Mouse (Mus musculus) frontal cortex, postnatal 10 days (tissue): ENCODE data around the gene Itk.
A peak's percentile ranks its signal among the peaks of the same experiment; 100 is the strongest.

ENCODE experiments used
- DNase-seq, 2 experiments: peaks; one replicate each; pipeline ENCODE4 v3.0.0; 2022; ENCODE audit warnings: low spot score in 2 of 2, mixed read lengths in 1 of 2

Gene Itk

GRCm38 (mm10) chr11:46360991-46361665 lies 28.2 kb downstream of the Itk start:
- DNase-seq, result no peak

GRCm38 (mm10) chr11:46358369-46358768 lies 30.9 kb downstream of the Itk start:
- no peak for DNase-seq

DNA sequence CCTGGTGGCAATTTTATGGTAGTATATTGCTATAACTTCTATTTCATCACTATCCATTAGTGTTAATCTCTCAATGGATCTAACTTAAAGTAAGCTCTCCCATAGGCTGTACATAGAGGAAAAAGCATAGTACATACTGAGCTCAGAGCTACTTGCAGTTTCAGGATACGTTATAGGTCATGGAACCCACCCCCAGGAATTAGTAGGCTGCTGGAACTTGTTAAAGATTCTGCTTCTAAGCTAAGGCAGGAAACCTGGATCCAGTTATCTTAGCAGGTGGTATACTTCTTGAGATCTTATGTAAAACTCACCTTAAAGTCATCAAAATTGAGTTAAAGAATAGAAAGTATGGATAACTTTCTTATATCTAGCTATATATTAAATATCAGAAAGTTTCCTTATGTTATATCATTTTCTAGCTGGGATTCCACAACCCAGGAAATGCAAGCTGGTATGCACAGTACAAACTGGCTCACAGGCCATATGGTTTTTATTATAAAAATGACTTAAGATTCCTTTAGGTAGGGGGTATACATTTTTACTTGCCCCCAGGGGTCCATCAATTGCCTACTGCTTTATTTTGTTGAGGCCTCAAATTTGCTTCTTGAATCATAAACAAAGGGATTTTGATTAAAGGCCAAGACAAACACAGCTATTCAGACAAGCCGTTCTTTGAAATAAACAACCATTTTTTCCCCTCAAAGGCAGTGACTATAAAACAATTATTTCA lies 39.5 kb downstream of the Itk start:
- no peak for DNase-seq

DNA sequence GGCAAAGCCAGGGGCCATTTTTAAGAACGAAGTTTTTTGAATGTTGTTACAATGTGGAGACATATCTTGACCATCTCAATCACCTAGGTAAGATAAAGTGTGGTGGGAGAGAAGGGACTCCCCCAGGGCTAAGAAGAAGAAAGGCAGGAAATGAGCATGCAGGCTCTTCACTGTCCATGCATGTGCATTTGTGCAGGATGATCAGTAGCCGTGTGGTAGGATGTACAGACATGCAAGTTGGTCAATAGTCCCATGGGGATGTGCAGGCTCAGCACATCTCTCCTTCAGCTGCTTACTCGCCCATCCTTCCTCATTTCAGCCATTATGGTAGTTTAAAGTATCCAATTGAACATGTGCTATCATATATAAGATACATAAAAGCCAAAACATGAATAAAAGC lies 40.9 kb downstream of the Itk start:
- no peak for DNase-seq

DNA sequence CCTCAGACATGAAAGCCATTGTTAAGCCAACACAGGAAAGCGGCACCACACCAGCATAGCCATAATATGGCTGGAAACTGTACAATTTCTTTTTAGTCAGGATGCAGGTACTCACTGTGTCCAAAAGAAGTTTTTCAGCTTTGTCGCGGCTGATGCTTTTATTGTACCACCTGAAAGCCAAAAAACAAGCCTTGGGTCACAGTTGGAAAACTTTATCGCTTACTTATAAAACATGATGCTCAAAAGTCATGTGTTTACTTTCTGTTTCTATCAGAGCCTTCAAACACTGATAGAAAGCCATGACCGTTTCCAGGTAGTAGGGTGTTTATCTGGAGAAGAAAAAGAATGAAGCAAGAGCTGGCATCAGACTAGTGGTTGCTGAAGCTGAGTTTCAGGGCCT lies 41.6 kb downstream of the Itk start:
- no peak for DNase-seq

GRCm38 (mm10) chr11:46343886-46344546 lies 45.3 kb downstream of the Itk start:
- no peak for DNase-seq

GRCm38 (mm10) chr11:46341960-46342359 lies 47.4 kb downstream of the Itk start:
- no peak for DNase-seq

DNA sequence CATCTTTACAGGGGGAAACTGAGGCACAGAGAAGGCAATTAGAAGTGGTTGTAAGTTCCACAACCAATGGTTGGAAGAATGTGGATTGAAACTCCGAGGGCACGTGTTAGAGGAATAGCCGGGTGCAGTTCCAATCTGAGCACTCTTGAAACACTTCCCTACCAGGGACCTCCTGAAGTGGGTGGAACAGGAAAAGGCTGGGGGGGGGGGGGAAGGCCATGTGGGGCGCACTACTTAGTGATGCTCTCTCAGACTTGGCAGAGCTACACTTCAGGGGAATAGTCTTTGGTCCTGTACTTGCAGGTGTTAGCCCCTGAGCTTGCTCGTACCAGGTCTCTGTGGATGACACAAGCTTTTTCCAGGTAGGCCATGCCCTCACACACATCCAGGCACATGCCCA lies 53.3 kb downstream of the Itk start:
- DNase-seq, result no peak

DNA sequence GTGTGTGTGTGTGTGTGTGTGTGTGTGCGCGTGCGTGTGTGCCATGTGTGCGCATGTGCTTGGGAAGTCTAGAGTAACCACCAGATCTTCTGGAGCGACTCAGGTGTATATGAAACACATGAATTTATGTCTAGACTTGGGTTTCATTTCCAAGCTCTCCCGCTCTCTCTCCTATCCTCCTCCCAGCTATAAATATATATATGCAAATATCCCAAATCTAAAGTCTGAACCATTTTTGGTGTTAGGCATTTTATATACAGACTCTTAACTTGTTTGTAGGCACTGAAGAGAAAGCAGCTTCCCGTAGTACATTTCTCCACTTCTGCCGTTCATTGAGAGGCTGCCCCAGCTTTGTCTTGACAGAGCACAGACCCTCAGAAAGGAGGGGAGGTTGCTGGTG lies 57.1 kb downstream of the Itk start:
- no peak for DNase-seq

- no peak for DNase-seq
Measured at GRCm38 (mm10) chr11:46326271-46327015, 62.9 kb downstream of the Itk start.

GRCm38 (mm10) chr11:46321559-46321958 lies 67.8 kb downstream of the Itk start:
- no peak for DNase-seq

- DNase-seq, result no peak
Measured at GRCm38 (mm10) chr11:46314534-46314933, 74.8 kb downstream of the Itk start.

DNA sequence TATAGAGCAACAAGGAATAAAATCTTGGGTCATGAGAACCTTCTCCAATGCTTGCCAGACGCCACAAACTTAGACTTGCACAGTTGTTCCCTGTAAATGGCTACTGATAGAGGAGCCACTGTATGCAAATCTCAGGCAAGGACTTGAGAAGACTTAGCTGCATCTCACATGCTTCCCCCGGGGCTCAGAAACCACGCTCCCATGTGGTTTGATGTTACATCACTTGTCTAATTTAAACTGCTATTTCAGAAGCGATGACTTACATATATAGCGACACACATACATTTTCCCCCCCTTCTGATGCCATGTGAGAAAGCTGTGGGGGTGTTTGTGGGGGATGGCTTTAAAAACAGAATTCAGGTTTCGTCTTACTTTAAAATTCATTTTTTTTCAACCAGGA lies 75.5 kb downstream of the Itk start:
- peak in 1 of 2 experiments; percentile 70 for DNase-seq

- DNase-seq, result no peak
Measured at GRCm38 (mm10) chr11:46312523-46313035, 76.7 kb downstream of the Itk start, which contains the start of gene Cyfip2. TSS of gene Cyfip2 (minus strand) at chr11:46312859.

- peak; percentile 42 to 70 for DNase-seq
Measured at GRCm38 (mm10) chr11:46311703-46312522, 77.4 kb downstream of the Itk start.

DNA sequence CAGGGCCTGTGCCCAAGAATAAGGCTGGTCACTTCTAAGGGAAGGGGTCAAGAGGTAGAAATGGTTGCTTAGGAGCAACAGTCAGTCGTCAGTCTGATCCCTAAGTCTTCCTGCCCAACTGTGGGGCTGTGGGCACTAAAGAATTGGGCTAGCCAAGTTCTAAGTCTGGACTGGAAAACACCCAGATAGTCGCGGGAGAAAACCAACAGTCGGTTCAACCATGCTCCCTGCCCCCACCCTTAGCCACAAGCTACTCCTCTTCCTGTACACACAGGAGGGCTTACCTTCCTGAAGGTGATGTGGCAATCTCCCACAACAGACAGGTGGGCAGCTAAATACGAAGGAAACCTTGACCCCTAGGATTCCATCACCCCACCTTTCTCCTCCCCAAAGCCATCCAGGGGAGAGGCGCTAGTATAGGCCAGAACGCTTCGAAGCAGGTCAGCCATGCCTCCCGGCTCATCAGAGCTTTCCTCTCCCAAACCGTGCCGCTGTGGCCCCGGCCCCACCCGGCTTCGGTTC lies 78.1 kb downstream of the Itk start:
- peak; percentile 36 to 42 for DNase-seq

- no peak for DNase-seq
Measured at GRCm38 (mm10) chr11:46310647-46311063, 78.7 kb downstream of the Itk start.

DNA sequence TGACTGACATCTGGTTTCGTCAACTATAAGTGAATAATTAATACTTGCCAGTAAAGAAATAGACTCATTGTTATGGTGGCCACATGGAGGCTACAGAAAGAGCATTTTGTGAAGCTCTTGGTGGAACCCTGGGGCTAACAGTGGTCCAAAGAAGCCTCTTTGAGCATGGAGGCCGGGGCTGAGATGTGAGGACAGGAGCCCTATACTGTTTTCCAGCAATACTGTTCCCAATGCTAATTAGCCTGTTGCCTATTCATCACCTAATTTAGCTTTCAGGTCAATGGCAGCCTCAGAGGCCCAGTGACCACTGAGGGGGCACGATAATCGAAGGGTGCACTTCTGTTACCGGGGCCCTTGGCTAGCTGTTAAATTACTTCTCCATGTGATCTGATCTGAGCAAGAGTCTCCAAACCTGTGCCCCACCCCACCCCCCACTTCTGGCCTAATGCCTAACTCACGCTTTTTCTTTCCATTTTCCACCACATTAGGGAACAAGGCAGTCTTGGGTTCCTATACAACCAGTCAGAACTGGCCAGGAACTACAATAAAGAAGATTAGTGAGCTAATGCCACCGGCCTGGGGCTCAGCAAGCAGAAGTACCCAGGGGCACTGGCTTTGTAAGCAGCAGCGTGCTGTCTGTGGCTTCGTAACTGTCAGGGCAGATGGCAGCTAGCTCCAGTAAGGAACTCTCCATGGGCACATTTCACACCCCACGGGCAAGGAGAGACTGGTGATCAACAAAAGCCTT lies 79.3 kb downstream of the Itk start:
- DNase-seq, result no peak

DNA sequence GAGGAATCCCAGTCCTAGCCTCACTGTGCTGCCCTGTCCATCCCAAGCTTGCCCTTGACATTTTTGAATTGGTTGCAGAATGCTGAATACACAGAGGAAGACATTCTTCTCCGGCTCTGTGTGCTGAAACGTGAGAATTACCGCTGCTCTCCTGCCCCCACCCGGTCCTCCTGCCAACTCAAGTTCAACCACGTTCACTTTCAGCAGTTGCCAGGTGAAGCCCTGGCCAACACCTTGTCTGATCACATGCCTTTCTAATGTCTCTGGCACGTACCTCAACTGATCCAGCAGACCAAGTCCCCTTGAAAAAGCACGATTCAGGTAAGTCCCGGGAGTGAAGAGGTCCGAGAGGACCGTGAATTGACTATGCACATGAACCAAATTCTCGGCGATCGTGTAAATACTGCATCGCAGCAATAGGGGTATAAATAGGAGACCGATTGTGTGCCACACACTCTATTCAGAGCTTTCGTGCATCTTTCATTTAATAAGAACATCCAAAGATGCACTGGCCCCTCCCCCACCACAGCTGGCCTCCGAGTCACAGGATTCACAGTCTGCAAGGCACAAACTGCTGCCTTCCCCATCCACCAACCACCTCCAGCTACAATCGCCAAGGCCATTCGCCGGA lies 80.1 kb downstream of the Itk start:
- peak; percentile 49 to 67 for DNase-seq
